Mouse (Mus musculus): Measurements from ENCODE around the gene Tnnt2. TPM values are rescaled to one million over a fixed set of nuclear protein-coding genes. Genes with fewer than 3 reads are reported as not detected.
A peak's percentile ranks its signal among the peaks of the same experiment; 100 is the strongest.

The Tnnt2 gene
- polyA plus RNA-seq, 1 experiment from 2014 or later, result 0.63 TPM

DNA sequence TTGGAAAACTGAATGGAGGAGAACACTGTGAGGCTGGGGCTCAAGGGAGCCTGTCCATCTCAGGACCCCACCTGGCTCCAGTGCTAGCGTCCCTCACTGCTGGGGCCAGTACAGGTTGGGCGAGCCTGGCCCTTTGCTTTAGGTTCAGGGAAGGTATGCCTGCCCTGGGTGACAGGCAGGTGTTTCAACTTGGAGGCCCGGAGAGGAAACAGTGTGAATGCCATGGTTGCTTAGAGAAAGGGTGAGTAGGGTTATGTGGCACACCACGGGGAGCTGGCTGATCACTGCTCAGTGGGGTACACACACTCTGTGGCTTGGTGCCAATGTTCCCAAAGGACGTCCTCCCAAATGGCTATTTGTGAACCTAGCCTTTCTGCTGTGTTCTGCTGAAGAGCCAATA is 21.6 kb upstream of the Tnnt2 start:
- H3K4me3 ChIP-seq (replicated peaks; ENCODE audit: low read length), result no peak overlapping the region
- H3K9ac ChIP-seq (replicated peaks; ENCODE audit: low read depth, low read length), result no peak overlapping the region
- H3K36me3 ChIP-seq (ENCODE audit: control insufficient read depth, insufficient read depth), result no peaks in the 10 kb centered on the region
- peaks cover 20% of the 10 kb centered on the region for H3K27me3 ChIP-seq (replicated peaks; ENCODE audit: control insufficient read depth, insufficient read depth, low read length)
- peaks cover 19% of the 10 kb centered on the region for H3K4me1 ChIP-seq (replicated peaks; ENCODE audit: control insufficient read depth, insufficient read depth, low read length)
- H3K27ac ChIP-seq (ENCODE audit: low read length), result no peak overlapping the region
- WGBS, result 80% methylated on average over 5 of the region's 5 CpGs
- no peak overlapping the region for H3K4me2 ChIP-seq (ENCODE audit: low read length)
- ATAC-seq, result no peak
- H3K9me3 ChIP-seq (ENCODE audit: control insufficient read depth, low read length), result no peaks in the 10 kb centered on the region

GRCm38 (mm10) chr1:135817595-135817994 is 18.6 kb upstream of the Tnnt2 start:
- no peak for ATAC-seq
- Histone ChIP-seq H3K27ac (ENCODE audit: low read length) (no peak overlapping the region), H3K4me1 (replicated peaks; ENCODE audit: control insufficient read depth, insufficient read depth, low read length) (peaks cover 18% of the 10 kb centered on the region), H3K9me3 (ENCODE audit: control insufficient read depth, low read length) (no peaks in the 10 kb centered on the region), H3K9ac (replicated peaks; ENCODE audit: low read depth, low read length) (no peak overlapping the region), H3K4me2 (ENCODE audit: low read length) (no peak overlapping the region), H3K36me3 (ENCODE audit: control insufficient read depth, insufficient read depth) (no peaks in the 10 kb centered on the region), H3K27me3 (replicated peaks; ENCODE audit: control insufficient read depth, insufficient read depth, low read length) (peaks cover 30% of the 10 kb centered on the region), H3K4me3 (replicated peaks; ENCODE audit: low read length) (no peak overlapping the region)
- 73% methylated on average over 4 of the region's 4 CpGs for WGBS

DNA sequence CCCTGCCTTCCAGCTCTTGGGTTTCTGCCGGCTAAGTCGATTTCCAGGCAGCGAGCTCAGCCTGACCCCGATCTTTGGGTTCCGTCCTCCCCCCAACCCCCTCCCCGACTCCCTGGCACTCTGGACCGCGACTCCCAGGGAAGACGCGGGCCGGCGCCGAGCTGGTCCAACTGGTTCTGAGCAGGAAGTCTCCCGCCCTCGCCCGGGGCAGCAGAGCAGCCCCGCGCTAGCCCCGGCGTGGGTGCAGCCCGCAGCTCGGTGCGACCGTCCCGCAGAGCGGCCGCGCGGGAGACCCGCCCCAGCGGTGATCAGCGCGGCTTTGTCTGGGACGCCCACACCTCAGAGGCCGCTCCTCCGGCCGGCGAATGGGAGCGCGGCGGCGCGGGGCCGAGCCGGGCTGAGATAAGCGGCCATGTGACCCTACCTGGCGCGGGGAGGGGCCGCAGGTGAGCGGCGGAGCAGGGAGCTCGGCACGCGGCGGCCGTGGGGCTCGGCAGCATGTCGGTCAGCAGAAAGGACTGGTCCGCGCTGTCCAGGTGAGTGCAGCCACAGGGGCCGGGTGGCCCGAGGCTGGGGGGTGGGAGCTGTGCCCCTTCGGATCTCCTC is 17.6 kb upstream of the Tnnt2 start, which contains the start of gene Lad1:
Gene Lad1, plus strand, starts transcription at position 118 of the 606 bp plus-strand sequence.
- Histone ChIP-seq H3K36me3 (ENCODE audit: control insufficient read depth, insufficient read depth) (no peaks in the 10 kb centered on the region), H3K4me3 (replicated peaks; ENCODE audit: low read length) (peak within 1 kb of the TSS; percentile 57), H3K27ac (ENCODE audit: low read length) (no peak within 1 kb of the TSS), H3K9me3 (ENCODE audit: control insufficient read depth, low read length) (no peaks in the 10 kb centered on the region), H3K4me2 (ENCODE audit: low read length) (peak within 1 kb of the TSS; percentile 97), H3K9ac (replicated peaks; ENCODE audit: low read depth, low read length) (peak within 1 kb of the TSS; percentile 66), H3K4me1 (replicated peaks; ENCODE audit: control insufficient read depth, insufficient read depth, low read length) (peaks cover 11% of the 10 kb centered on the region), H3K27me3 (replicated peaks; ENCODE audit: control insufficient read depth, insufficient read depth, low read length) (peaks cover 30% of the 10 kb centered on the region)
- WGBS, result under 1% methylated on average over 60 of the region's 63 CpGs
- peak; percentile 40; the same call in 1 of the 2 replicates for ATAC-seq

- WGBS, result 85% methylated on average over 10 of the region's 10 CpGs
- ATAC-seq, result no peak
- H3K27me3 ChIP-seq (replicated peaks; ENCODE audit: control insufficient read depth, insufficient read depth, low read length), result peaks cover 30% of the 10 kb centered on the region
Measured at GRCm38 (mm10) chr1:135820071-135820470, 16.1 kb upstream of the Tnnt2 start.

DNA sequence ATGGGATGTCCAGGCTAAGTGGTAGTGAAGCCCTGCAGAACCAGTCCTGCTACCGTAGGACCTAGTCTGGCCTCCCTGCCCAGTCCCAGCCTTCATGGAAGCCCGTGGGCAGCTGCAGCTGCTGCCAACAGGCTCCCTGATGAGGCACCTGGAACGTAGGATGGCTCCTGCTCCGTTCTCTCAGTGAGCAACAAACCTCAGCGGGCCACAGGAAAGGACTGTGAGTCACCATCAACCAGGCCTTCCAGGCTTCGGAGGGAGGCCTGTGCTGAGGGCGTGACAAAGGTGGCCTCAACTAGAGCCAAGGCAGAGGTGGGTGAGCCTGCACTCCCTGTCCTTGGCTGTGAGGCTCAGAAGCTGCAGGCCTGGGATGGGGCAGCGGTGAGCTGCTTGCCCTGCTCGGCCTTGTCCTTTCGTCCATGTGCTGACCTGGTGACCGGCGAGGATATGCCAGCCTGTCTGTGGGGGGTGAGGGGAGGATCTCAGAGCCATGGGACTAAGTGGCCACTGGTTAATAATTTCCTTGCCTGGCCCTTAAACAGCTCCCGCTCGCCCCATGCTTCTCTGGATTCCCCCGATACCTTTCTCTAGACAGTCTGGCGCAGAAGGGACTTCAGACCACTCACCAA is 15.3 kb upstream of the Tnnt2 start:
- peaks cover 30% of the 10 kb centered on the region for H3K27me3 ChIP-seq (replicated peaks; ENCODE audit: control insufficient read depth, insufficient read depth, low read length)
- whole genome bisulfite sequencing, result 89% methylated on average over 16 of the region's 16 CpGs
- H3K4me2 ChIP-seq (ENCODE audit: low read length), result no peak overlapping the region
- H3K36me3 ChIP-seq (ENCODE audit: control insufficient read depth, insufficient read depth), result no peaks in the 10 kb centered on the region
- no peak for ATAC-seq
- H3K9me3 ChIP-seq (ENCODE audit: control insufficient read depth, low read length), result no peaks in the 10 kb centered on the region
- H3K4me3 ChIP-seq (replicated peaks; ENCODE audit: low read length), result no peak overlapping the region
- no peak overlapping the region for H3K9ac ChIP-seq (replicated peaks; ENCODE audit: low read depth, low read length)
- H3K4me1 ChIP-seq (replicated peaks; ENCODE audit: control insufficient read depth, insufficient read depth, low read length), result peaks cover 11% of the 10 kb centered on the region
- H3K27ac ChIP-seq (ENCODE audit: low read length), result no peak overlapping the region

More at GRCm38 (mm10) chr1:135820071-135820470, 16.1 kb upstream of the Tnnt2 start:
- H3K4me2 ChIP-seq (ENCODE audit: low read length), result no peak overlapping the region
- no peak overlapping the region for H3K27ac ChIP-seq (ENCODE audit: low read length)
- H3K4me3 ChIP-seq (replicated peaks; ENCODE audit: low read length), result no peak overlapping the region
- H3K4me1 ChIP-seq (replicated peaks; ENCODE audit: control insufficient read depth, insufficient read depth, low read length), result peaks cover 11% of the 10 kb centered on the region
- no peaks in the 10 kb centered on the region for H3K36me3 ChIP-seq (ENCODE audit: control insufficient read depth, insufficient read depth)
- H3K9ac ChIP-seq (replicated peaks; ENCODE audit: low read depth, low read length), result no peak overlapping the region
- H3K9me3 ChIP-seq (ENCODE audit: control insufficient read depth, low read length), result no peaks in the 10 kb centered on the region

DNA sequence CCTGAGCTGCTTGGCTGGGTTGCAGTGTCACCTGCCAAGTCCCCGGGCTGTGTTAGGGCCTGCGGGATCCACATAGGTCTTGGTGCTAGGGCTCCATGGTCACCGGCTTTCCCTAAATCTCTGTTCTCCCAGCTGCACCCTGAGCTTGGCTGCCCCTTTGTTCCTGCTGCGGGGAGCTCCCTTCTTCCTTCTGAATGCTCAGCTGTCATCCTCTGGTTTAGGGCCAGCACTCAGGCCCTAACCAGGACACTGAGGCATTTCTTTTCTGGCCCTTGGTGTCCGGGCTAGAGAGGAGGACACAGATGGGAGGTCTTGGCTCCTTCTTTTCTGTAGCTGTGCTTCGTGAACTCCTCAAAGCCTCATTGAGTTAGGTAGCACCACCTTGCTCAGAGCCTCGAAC is 14.4 kb upstream of the Tnnt2 start:
- peaks cover 11% of the 10 kb centered on the region for H3K4me1 ChIP-seq (replicated peaks; ENCODE audit: control insufficient read depth, insufficient read depth, low read length)
- ATAC-seq, result no peak

GRCm38 (mm10) chr1:135828918-135829317 is 7.2 kb upstream of the Tnnt2 start:
- Histone ChIP-seq H3K36me3 (ENCODE audit: control insufficient read depth, insufficient read depth) (no peaks in the 10 kb centered on the region), H3K4me2 (ENCODE audit: low read length) (no peak overlapping the region), H3K27me3 (replicated peaks; ENCODE audit: control insufficient read depth, insufficient read depth, low read length) (no peaks in the 10 kb centered on the region), H3K4me3 (replicated peaks; ENCODE audit: low read length) (no peak overlapping the region), H3K9me3 (ENCODE audit: control insufficient read depth, low read length) (no peaks in the 10 kb centered on the region), H3K27ac (ENCODE audit: low read length) (no peak overlapping the region), H3K9ac (replicated peaks; ENCODE audit: low read depth, low read length) (no peak overlapping the region), H3K4me1 (replicated peaks; ENCODE audit: control insufficient read depth, insufficient read depth, low read length) (no peaks in the 10 kb centered on the region)
- WGBS, result 25% methylated on average over 1 of the region's 1 CpGs
- ATAC-seq, result no peak

More for the DNA sequence above, 14.4 kb upstream of the Tnnt2 start:
- Histone ChIP-seq H3K9ac (replicated peaks; ENCODE audit: low read depth, low read length) (no peak overlapping the region), H3K9me3 (ENCODE audit: control insufficient read depth, low read length) (no peaks in the 10 kb centered on the region), H3K4me2 (ENCODE audit: low read length) (no peak overlapping the region), H3K4me3 (replicated peaks; ENCODE audit: low read length) (no peak overlapping the region), H3K27ac (ENCODE audit: low read length) (no peak overlapping the region), H3K27me3 (replicated peaks; ENCODE audit: control insufficient read depth, insufficient read depth, low read length) (peaks cover 27% of the 10 kb centered on the region), H3K36me3 (ENCODE audit: control insufficient read depth, insufficient read depth) (no peaks in the 10 kb centered on the region)
- 72% methylated on average over 7 of the region's 7 CpGs for WGBS

DNA sequence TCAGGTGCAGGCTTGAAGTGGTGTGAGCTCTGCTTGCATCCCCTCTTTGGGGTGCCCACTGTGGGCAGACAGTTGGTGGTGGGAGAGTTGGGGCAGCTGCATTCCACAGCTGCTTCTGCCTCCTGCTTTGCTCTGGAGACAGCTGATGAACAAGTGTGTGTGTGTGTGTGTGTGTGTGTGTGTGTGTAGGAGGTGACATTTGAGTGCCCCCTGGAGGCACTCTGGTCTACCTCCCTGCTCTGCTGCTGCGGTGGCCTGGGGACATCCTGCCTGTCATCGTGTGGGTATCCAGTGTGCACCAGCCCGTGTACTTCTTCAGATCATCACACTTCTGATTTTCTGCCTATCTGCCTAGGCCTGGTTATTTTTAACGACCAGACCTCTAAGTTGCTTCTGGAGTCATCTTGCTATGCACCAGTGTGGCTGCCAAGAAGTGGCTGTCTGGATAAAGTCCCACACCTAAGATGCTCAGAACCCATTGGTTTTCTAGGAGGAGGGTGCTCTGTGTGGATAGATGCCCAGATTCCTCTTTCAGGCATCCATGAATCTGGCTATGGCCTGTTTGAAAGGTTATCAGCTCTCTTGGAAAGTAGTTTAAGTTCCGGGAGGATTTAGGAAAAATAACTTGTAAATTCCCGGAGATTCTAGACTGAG is 1.8 kb upstream of the Tnnt2 start:
- Histone ChIP-seq H3K27ac (ENCODE audit: low read length) (no peak overlapping the region), H3K4me1 (replicated peaks; ENCODE audit: control insufficient read depth, insufficient read depth, low read length) (no peaks in the 10 kb centered on the region), H3K36me3 (ENCODE audit: control insufficient read depth, insufficient read depth) (no peaks in the 10 kb centered on the region), H3K27me3 (replicated peaks; ENCODE audit: control insufficient read depth, insufficient read depth, low read length) (no peaks in the 10 kb centered on the region), H3K4me3 (replicated peaks; ENCODE audit: low read length) (no peak overlapping the region), H3K9ac (replicated peaks; ENCODE audit: low read depth, low read length) (no peak overlapping the region), H3K4me2 (ENCODE audit: low read length) (no peak overlapping the region), H3K9me3 (ENCODE audit: control insufficient read depth, low read length) (no peaks in the 10 kb centered on the region)
- 69% methylated on average over 6 of the region's 6 CpGs for WGBS
- ATAC-seq, result no peak

GRCm38 (mm10) chr1:135834983-135835382 is 1.2 kb upstream of the Tnnt2 start:
- no peaks in the 10 kb centered on the region for H3K9me3 ChIP-seq (ENCODE audit: control insufficient read depth, low read length)
- H3K27me3 ChIP-seq (replicated peaks; ENCODE audit: control insufficient read depth, insufficient read depth, low read length), result no peaks in the 10 kb centered on the region
- ATAC-seq, result no peak
- WGBS, result 85% methylated on average over 8 of the region's 8 CpGs
- H3K4me2 ChIP-seq (ENCODE audit: low read length), result no peak overlapping the region
- H3K4me3 ChIP-seq (replicated peaks; ENCODE audit: low read length), result no peak overlapping the region
- H3K27ac ChIP-seq (ENCODE audit: low read length), result no peak overlapping the region
- H3K4me1 ChIP-seq (replicated peaks; ENCODE audit: control insufficient read depth, insufficient read depth, low read length), result no peaks in the 10 kb centered on the region
- H3K9ac ChIP-seq (replicated peaks; ENCODE audit: low read depth, low read length), result no peak overlapping the region
- no peaks in the 10 kb centered on the region for H3K36me3 ChIP-seq (ENCODE audit: control insufficient read depth, insufficient read depth)

Data from forebrain, embryonic 16.5 days (tissue).